Mouse (Mus musculus) lung, embryonic 15.5 days (tissue): Measurements from ENCODE around the gene Rb1. TPM values are rescaled to one million over a fixed set of nuclear protein-coding genes. Genes with fewer than 3 reads are reported as not detected.

Source experiments
- ATAC-seq: fragments of 200-750 bp; cut with Nextera tagmentation; 2 replicates; pipeline ENCODE4 v1.8.0; 2017; ENCODE audit warnings: moderate number of reproducible peaks, borderline replicate concordance; ENCODE audit not compliant: low FRiP score, low TSS enrichment; ENCODE audit errors: extremely low read depth
- H3K27ac ChIP-seq: fragments of 300-500 bp; sonication (generic); 2 replicates; pipeline ENCODE4 v1.5.1; 2015; ENCODE audit warnings: moderate library complexity, mild to moderate bottlenecking, inconsistent platforms
- H3K27me3 ChIP-seq: fragments of 300-500 bp; sonication (generic); 2 replicates; pipeline ENCODE4 v1.6.1; 2015; ENCODE audit warnings: inconsistent platforms
- H3K36me3 ChIP-seq: fragments of 300-500 bp; sonication (generic); 2 replicates; pipeline ENCODE4 v1.6.1; 2015; ENCODE audit warnings: inconsistent platforms
- H3K4me1 ChIP-seq: fragments of 300-500 bp; sonication (generic); 2 replicates; pipeline ENCODE4 v1.6.1; 2015; ENCODE audit warnings: inconsistent platforms
- H3K4me2 ChIP-seq: fragments of 300-500 bp; sonication (generic); 2 replicates; pipeline ENCODE4 v1.6.1; 2015; ENCODE audit warnings: inconsistent platforms, mild to moderate bottlenecking, moderate library complexity
- H3K4me3 ChIP-seq: fragments of 300-500 bp; sonication (generic); 2 replicates; pipeline ENCODE4 v1.5.1; 2015; ENCODE audit warnings: mild to moderate bottlenecking, inconsistent platforms
- H3K9ac ChIP-seq: fragments of 300-500 bp; sonication (generic); 2 replicates; pipeline ENCODE4 v1.6.1; 2015; ENCODE audit warnings: inconsistent platforms
- H3K9me3 ChIP-seq: fragments of 300-500 bp; sonication (generic); 2 replicates; pipeline ENCODE4 v1.6.1; 2016; ENCODE audit warnings: inconsistent platforms
- WGBS: fragments of 180-500 bp; shearing (Covaris S2); methylation state at CpG from one replicate; pipeline ENCODE4 v1.1.7; 2015; 5-methylcytosine and 5-hydroxymethylcytosine counted together
- polyA plus RNA-seq: library from polyadenylated mRNA; unstranded; fragments of >200 nt; fragmentation: Nextera tagmentation; extraction: Ambion mirVana; gene quantifications from 2 replicates; pipeline ENCODE4 v1.2.1, GENCODE M21; 2015

Gene Rb1
- polyA plus RNA-seq, 1 experiment from 2014 or later = 14.5 TPM

DNA sequence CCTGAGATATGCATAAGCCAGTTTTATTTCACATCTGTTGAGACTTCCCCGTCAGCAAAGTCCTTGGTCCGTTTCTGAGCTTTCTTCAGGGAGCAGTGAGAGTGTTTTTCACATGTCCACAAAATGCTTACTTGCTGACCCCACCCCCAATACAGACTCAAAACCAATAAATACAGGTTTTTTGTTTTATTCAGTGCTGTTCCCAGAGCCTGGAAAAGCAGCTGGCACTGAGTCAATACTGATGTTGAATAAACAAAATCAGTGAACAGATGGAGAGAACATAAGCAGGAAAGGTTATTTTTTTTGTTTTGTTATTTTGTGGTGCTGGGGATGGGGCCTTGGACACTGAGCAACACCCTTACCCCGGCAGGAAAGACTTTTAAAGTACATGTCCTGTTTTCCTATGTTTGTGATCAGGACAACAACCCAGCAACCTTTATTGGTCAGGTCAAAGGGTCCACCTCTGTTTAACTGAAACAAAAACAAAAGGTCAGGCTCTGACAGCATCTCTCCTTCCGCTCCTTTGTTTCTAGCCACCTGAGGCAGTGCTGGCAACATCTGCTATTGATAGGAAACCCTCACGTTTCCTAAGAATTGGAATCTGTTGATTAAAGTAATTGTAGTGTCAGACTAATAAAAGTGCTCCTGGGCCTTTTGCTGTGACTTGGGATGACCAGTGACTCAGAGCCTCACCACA lies 94.2 kb downstream of the Rb1 start:
- peaks cover 17% of the 10 kb centered on the region for H3K4me1 ChIP-seq
- no peaks in the 10 kb centered on the region for H3K36me3 ChIP-seq
- WGBS = 39% methylated on average over 5 of the region's 5 CpGs
- H3K9ac ChIP-seq = no peak overlapping the region
- H3K4me3 ChIP-seq = no peak overlapping the region
- no peak overlapping the region for H3K27ac ChIP-seq
- no peaks in the 10 kb centered on the region for H3K27me3 ChIP-seq
- no peak overlapping the region for H3K4me2 ChIP-seq
- no peak for ATAC-seq
- H3K9me3 ChIP-seq = no peaks in the 10 kb centered on the region

DNA sequence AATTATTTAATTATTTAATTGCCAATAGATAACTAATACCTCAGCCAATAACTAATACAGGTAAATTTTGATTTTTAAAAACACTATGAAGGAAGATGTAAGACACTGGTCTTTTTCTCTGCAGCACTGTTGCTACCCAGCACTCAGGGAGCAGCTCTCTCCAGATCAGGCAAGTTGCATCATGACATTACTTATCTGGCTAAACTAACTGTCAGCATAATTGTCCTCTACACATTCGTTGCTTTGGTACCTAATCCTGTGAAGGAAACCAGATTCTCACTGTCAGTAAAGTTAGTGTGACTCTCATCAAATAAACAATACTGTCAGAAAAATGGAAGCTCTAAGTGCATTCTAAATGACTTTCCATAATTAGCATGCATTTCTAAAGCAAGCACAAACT lies 98.8 kb downstream of the Rb1 start:
- WGBS = 12% methylated on average over 1 of the region's 1 CpGs
- H3K4me3 ChIP-seq = no peak overlapping the region
- H3K9me3 ChIP-seq = no peaks in the 10 kb centered on the region
- H3K27ac ChIP-seq = no peak overlapping the region
- H3K27me3 ChIP-seq = no peaks in the 10 kb centered on the region
- H3K9ac ChIP-seq = no peak overlapping the region
- no peak; the same call in 1 of the 2 replicates for ATAC-seq
- H3K4me2 ChIP-seq = no peak overlapping the region
- H3K4me1 ChIP-seq = peaks cover 5% of the 10 kb centered on the region; the same call in 1 of the 2 replicates
- H3K36me3 ChIP-seq = no peaks in the 10 kb centered on the region

- Histone ChIP-seq H3K27me3 (no peaks in the 10 kb centered on the region), H3K4me2 (no peak overlapping the region), H3K9me3 (no peaks in the 10 kb centered on the region), H3K36me3 (no peaks in the 10 kb centered on the region), H3K4me3 (no peak overlapping the region), H3K9ac (no peak overlapping the region), H3K27ac (no peak overlapping the region), H3K4me1 (peaks cover 5% of the 10 kb centered on the region; the same call in 1 of the 2 replicates)
- 64% methylated on average over 3 of the region's 3 CpGs for WGBS
- no peak for ATAC-seq
Observed at GRCm38 (mm10) chr14:73226346-73226745, 99.3 kb downstream of the Rb1 start.

GRCm38 (mm10) chr14:73222316-73222970 lies 103.2 kb downstream of the Rb1 start:
- 80% methylated on average over 9 of the region's 9 CpGs for WGBS
- H3K36me3 ChIP-seq = no peaks in the 10 kb centered on the region
- no peak overlapping the region for H3K9ac ChIP-seq
- H3K27me3 ChIP-seq = no peaks in the 10 kb centered on the region
- no peak for ATAC-seq
- no peak overlapping the region for H3K4me2 ChIP-seq
- no peaks in the 10 kb centered on the region for H3K9me3 ChIP-seq
- no peak overlapping the region for H3K4me3 ChIP-seq
- peaks cover 5% of the 10 kb centered on the region; the same call in 1 of the 2 replicates for H3K4me1 ChIP-seq
- H3K27ac ChIP-seq = no peak overlapping the region

DNA sequence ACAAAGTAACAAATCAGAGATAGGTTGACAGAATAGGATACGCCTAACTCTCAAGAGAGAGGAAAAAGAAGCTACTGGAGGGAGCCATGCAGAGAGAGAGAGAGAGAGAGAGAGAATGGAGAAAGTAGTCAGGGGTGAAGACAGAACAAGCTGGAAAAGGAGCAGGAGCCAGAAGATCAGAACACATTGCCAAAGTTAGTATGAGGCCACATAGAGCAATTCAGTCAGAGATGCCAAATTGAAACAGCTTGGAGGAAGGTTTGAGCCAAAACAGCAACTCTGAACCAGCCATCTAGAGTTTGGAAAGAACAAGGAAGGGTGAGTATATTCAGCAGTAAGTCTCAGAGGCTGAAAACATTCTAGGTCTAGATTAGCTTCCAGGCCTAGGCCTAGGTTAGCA lies 108.6 kb downstream of the Rb1 start:
- H3K4me2 ChIP-seq = no peak overlapping the region
- H3K9ac ChIP-seq = no peak overlapping the region
- no peaks in the 10 kb centered on the region for H3K27me3 ChIP-seq
- WGBS = 86% methylated on average over 1 of the region's 1 CpGs
- no peak overlapping the region for H3K4me3 ChIP-seq
- no peaks in the 10 kb centered on the region for H3K4me1 ChIP-seq
- no peak for ATAC-seq
- no peaks in the 10 kb centered on the region for H3K36me3 ChIP-seq
- H3K9me3 ChIP-seq = no peaks in the 10 kb centered on the region
- H3K27ac ChIP-seq = no peak overlapping the region

- no peak for ATAC-seq
Observed at GRCm38 (mm10) chr14:73211477-73211876, 114.1 kb downstream of the Rb1 start.

GRCm38 (mm10) chr14:73210196-73210595 lies 115.4 kb downstream of the Rb1 start:
- Histone ChIP-seq H3K4me3 (no peak overlapping the region), H3K4me1 (peaks cover 3% of the 10 kb centered on the region; the same call in 1 of the 2 replicates), H3K9me3 (no peaks in the 10 kb centered on the region), H3K36me3 (no peaks in the 10 kb centered on the region), H3K4me2 (no peak overlapping the region), H3K27me3 (no peaks in the 10 kb centered on the region), H3K9ac (no peak overlapping the region), H3K27ac (no peak overlapping the region)
- no peak for ATAC-seq
- WGBS = 88% methylated on average over 8 of the region's 8 CpGs

More at GRCm38 (mm10) chr14:73211477-73211876, 114.1 kb downstream of the Rb1 start:
- Histone ChIP-seq H3K9me3 (no peaks in the 10 kb centered on the region), H3K4me3 (no peak overlapping the region), H3K27ac (no peak overlapping the region), H3K27me3 (no peaks in the 10 kb centered on the region), H3K36me3 (no peaks in the 10 kb centered on the region), H3K4me1 (peaks cover 3% of the 10 kb centered on the region; the same call in 1 of the 2 replicates), H3K9ac (no peak overlapping the region), H3K4me2 (no peak overlapping the region)
- WGBS = 91% methylated on average over 5 of the region's 5 CpGs

GRCm38 (mm10) chr14:73209262-73209661 lies 116.4 kb downstream of the Rb1 start:
- ATAC-seq = no peak
- Histone ChIP-seq H3K4me3 (no peak overlapping the region), H3K27me3 (no peaks in the 10 kb centered on the region), H3K4me1 (peaks cover 3% of the 10 kb centered on the region; the same call in 1 of the 2 replicates), H3K4me2 (no peak overlapping the region), H3K9me3 (no peaks in the 10 kb centered on the region), H3K27ac (no peak overlapping the region), H3K36me3 (no peaks in the 10 kb centered on the region), H3K9ac (no peak overlapping the region)

DNA sequence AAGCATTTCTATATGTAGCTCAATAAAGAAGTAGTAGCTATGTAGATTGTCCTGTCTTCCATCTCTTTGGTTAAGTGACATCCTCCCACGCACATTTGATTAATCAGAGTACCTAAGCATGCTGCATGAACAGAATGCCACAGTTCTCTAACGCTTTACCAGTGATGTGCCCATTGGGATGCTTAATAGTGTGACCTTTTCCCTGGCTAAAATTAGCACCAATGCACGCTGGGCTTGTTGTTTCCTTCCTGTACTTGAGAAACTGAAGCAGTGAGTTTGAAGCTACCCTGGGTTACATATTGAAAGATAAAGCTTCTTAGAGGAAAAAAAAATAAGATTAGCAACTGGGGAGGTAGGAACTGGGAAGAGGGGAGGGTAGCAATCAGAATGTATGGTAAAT lies 121.6 kb downstream of the Rb1 start:
- H3K4me3 ChIP-seq = no peak overlapping the region
- no peaks in the 10 kb centered on the region for H3K27me3 ChIP-seq
- WGBS = 65% methylated on average over 3 of the region's 3 CpGs
- H3K4me2 ChIP-seq = no peak overlapping the region
- no peaks in the 10 kb centered on the region for H3K9me3 ChIP-seq
- no peak for ATAC-seq
- no peak overlapping the region for H3K27ac ChIP-seq
- H3K9ac ChIP-seq = no peak overlapping the region
- no peaks in the 10 kb centered on the region for H3K4me1 ChIP-seq
- H3K36me3 ChIP-seq = no peaks in the 10 kb centered on the region

DNA sequence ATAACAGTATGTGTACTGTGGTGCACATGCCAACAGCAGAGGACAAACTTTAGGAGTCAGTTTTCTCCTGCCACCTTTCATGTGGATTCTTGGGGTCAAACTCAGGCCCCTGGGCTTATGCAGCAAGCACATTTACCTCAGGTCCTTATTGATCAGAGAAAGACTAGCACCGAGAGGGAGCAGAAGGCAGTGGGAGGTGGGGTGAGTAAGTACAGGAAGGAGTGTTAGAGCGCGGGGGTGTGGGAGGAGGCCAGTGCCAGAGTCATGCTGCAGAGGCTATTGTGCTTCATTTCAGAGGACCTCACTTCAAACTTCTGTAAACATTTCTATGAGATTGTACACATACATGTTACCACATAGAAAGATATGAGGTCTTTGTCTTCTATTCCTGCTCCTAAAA lies 124.2 kb downstream of the Rb1 start:
- Histone ChIP-seq H3K4me2 (no peak overlapping the region), H3K9me3 (no peaks in the 10 kb centered on the region), H3K27me3 (no peaks in the 10 kb centered on the region), H3K4me1 (no peaks in the 10 kb centered on the region), H3K9ac (no peak overlapping the region), H3K27ac (no peak overlapping the region), H3K36me3 (no peaks in the 10 kb centered on the region), H3K4me3 (no peak overlapping the region)
- WGBS = 39% methylated on average over 3 of the region's 3 CpGs
- ATAC-seq = no peak

GRCm38 (mm10) chr14:73199058-73199457 lies 126.6 kb downstream of the Rb1 start:
- H3K9me3 ChIP-seq = no peaks in the 10 kb centered on the region

GRCm38 (mm10) chr14:73186875-73187274 lies 138.7 kb downstream of the Rb1 start:
- Histone ChIP-seq H3K27ac (no peak overlapping the region), H3K4me2 (no peak overlapping the region), H3K4me3 (no peak overlapping the region), H3K4me1 (no peaks in the 10 kb centered on the region), H3K9me3 (no peaks in the 10 kb centered on the region), H3K9ac (no peak overlapping the region), H3K36me3 (peaks cover 26% of the 10 kb centered on the region), H3K27me3 (no peaks in the 10 kb centered on the region)
- ATAC-seq = no peak
- WGBS = 85% methylated on average over 7 of the region's 7 CpGs

More at GRCm38 (mm10) chr14:73199058-73199457, 126.6 kb downstream of the Rb1 start:
- peaks cover 6% of the 10 kb centered on the region; the same call in 1 of the 2 replicates for H3K36me3 ChIP-seq
- no peak overlapping the region for H3K27ac ChIP-seq
- no peak overlapping the region for H3K4me2 ChIP-seq
- H3K27me3 ChIP-seq = no peaks in the 10 kb centered on the region
- no peaks in the 10 kb centered on the region for H3K4me1 ChIP-seq
- H3K4me3 ChIP-seq = no peak overlapping the region
- 70% methylated on average over 5 of the region's 5 CpGs for WGBS
- no peak for ATAC-seq
- H3K9ac ChIP-seq = no peak overlapping the region
